Mouse (Mus musculus) hematopoietic stem cell, adult 5-6 weeks (primary cell): ENCODE data around the gene Ppfia3. TPM values are rescaled to one million over a fixed set of nuclear protein-coding genes. Genes with fewer than 3 reads are reported as not detected.
A peak's percentile ranks its signal among the peaks of the same experiment; 100 is the strongest.

Experiments used
- ATAC-seq, 2 experiments: fragments of 125-278 bp in 1 of 2; replicated peaks in 1 of 2; 2 replicates each; pipeline ENCODE4 v1.8.0; 2016 to 2017; ENCODE audit warnings: inconsistent platforms in 2 of 2, mild to moderate bottlenecking in 2 of 2, moderate number of reproducible peaks in 2 of 2, low read depth in 1 of 2, moderate TSS enrichment in 1 of 2; ENCODE audit not compliant: low FRiP score in 2 of 2, poor library complexity in 2 of 2, severe bottlenecking in 2 of 2, insufficient read depth in 1 of 2, low TSS enrichment in 1 of 2
- total RNA-seq: library from RNA; stranded (forward); fragments of 172-1452, 232-1000 nt; gene quantifications from 2 replicates; pipeline ENCODE4 v1.2.3, GENCODE M21; 2017

Gene Ppfia3
- total RNA-seq, 1 experiment from 2014 or later, result not detected

- ATAC-seq, result no peak
Observed at GRCm38 (mm10) chr7:45334605-45335004, 32.2 kb downstream of the Ppfia3 start.

- peak; percentile 78 to 81 for ATAC-seq
Observed at GRCm38 (mm10) chr7:45333431-45333982, 33.3 kb downstream of the Ppfia3 start, which contains the start of gene Trpm4. TSS of gene Trpm4 (minus strand) at chr7:45333780.

- peak; percentile 36 to 53 for ATAC-seq
Observed at GRCm38 (mm10) chr7:45332685-45333425, 34.0 kb downstream of the Ppfia3 start.

- ATAC-seq, result no peak
Observed at GRCm38 (mm10) chr7:45331502-45331901, 35.3 kb downstream of the Ppfia3 start.

GRCm38 (mm10) chr7:45328841-45329475 lies 37.9 kb downstream of the Ppfia3 start:
- ATAC-seq, result no peak

GRCm38 (mm10) chr7:45325800-45326199 lies 41.0 kb downstream of the Ppfia3 start:
- ATAC-seq, result no peak

- no peak for ATAC-seq
Observed at GRCm38 (mm10) chr7:45323069-45323468, 43.8 kb downstream of the Ppfia3 start.

- ATAC-seq, result no peak
Observed at GRCm38 (mm10) chr7:45322245-45322644, 44.6 kb downstream of the Ppfia3 start.

GRCm38 (mm10) chr7:45316536-45316935 lies 50.3 kb downstream of the Ppfia3 start:
- no peak for ATAC-seq

- ATAC-seq, result no peak
Observed at GRCm38 (mm10) chr7:45315182-45315701, 51.6 kb downstream of the Ppfia3 start.

GRCm38 (mm10) chr7:45313495-45313894 lies 53.3 kb downstream of the Ppfia3 start:
- ATAC-seq, result no peak

- ATAC-seq, result no peak
Observed at GRCm38 (mm10) chr7:45312686-45313453, 53.9 kb downstream of the Ppfia3 start.

- no peak for ATAC-seq
Observed at GRCm38 (mm10) chr7:45312023-45312422, 54.8 kb downstream of the Ppfia3 start.

GRCm38 (mm10) chr7:45309455-45309854 lies 57.4 kb downstream of the Ppfia3 start:
- peak in 1 of 2 experiments; percentile 54; a peak in 3 of 4 replicates for ATAC-seq

- ATAC-seq, result 0 out of 4 replicates have a peak, but pooled peaks of 1 of the 2 experiments have one; percentile 26
Observed at GRCm38 (mm10) chr7:45308551-45309240, 58.1 kb downstream of the Ppfia3 start.

GRCm38 (mm10) chr7:45305275-45305674 lies 61.5 kb downstream of the Ppfia3 start:
- ATAC-seq, result peak; percentile 50 to 63; a peak in 2 of 4 replicates

GRCm38 (mm10) chr7:45304869-45305268 lies 62.0 kb downstream of the Ppfia3 start:
- no peak for ATAC-seq
